Mouse (Mus musculus) heart, adult 18-20 months (tissue): ENCODE results near the gene Gm12184. TPM values are rescaled to one million over a fixed set of nuclear protein-coding genes. Genes with fewer than 3 reads are reported as not detected.
"Not testable (repeated sequence)": the region's sequence is repeated elsewhere in the genome, so short reads cannot be mapped to it uniquely, and the experiment has no call there.

Experiments used
- DNase-seq, 2 experiments: peaks; one replicate each; pipeline ENCODE4 v3.0.0; 2021 to 2022; ENCODE audit warnings: mixed read lengths in 1 of 2
- total RNA-seq, 2 experiments: library from RNA; stranded (reverse); gene quantifications; 2 replicates each; pipeline ENCODE4 v1.2.3; 2021

Gene Gm12184
- total RNA-seq, 2 experiments from 2014 or later = 2.4 to 2.8 TPM

DNA sequence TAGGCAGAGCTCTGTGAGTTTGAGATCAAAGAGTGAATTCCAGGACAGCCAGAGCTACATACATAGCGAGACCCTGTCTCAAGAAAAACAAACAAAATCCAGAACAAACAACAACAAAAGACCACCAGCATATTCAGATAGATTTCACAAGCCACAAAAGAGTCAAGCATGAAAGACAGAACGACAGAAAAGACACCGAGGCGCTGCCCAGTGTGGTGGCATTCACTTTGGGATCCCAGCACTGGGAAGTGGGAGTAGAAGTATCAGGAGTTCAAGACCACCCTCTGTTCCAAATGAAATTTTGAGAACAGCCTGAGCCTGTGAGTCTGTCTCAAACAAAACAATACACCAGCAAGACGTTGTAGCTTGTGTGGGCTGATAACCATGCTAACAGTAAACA lies 20.4 kb upstream of the Gm12184 start:
- DNase-seq = no peak

DNA sequence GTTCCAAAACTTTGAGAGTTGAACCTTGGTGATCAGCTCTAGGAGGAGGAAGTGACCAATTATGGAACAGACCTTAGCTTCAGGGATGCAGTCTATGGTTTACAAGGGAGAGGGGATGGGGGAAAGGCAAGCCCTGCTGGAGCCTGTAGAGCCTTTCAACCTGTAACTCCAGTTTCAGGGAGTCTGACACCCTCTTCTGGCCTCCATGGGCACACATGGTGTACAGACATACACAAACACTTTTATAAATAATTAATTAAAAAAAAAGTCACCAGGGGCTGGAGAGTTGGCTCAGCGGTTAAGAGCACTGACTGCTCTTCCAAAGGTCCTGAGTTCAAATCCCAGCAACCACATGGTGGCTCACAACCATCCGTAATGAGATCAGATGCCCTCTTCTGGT lies 19.9 kb upstream of the Gm12184 start:
- DNase-seq = not testable (repeated sequence)

DNA sequence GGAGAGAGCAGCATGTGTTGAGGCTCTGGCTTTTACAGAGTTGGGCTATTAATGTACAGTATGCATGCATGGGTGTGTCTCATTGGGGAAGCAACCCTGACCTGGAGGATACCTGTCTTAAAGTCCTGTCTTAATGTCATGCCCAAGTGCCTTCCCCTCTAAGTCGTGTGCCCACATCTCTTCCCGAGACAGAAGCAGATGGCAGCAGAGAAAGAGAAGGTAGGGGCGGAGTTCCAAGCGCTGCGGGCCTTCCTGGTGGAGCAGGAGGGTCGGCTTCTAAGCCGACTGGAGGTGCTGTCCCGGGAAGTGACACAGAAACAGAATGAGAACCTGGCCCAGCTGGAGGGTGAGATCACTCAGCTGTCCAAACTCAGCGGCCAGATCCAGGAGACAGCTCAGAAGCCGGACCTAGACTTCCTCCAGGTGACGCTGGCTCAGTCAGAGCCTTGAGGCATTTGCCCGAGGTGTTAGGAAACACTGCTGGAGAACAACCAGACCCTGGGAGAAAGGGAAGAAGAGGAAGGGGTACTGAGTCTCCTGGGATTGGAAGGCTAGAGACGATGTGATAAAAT lies 18.9 kb upstream of the Gm12184 start:
- DNase-seq = no peak

DNA sequence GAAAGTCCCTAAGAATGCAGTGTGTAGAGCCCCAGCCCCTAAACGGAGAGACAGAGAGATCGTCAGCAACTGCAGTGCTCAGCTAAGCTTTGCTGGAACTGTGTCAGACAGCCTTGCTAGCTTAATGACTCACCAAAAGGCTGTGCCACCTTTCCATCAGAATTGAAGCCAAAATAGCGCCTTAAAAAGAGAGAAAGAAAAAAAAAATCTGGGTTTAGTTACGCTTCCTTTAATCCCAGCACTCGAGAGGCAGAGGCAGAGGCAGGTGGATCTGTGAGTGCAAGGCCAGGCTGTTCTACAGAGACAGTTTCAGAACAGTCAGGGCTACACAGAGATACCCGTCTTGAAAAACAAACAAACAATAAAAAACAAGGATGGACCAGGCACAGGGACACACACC lies 17.9 kb upstream of the Gm12184 start:
- DNase-seq = no peak

DNA sequence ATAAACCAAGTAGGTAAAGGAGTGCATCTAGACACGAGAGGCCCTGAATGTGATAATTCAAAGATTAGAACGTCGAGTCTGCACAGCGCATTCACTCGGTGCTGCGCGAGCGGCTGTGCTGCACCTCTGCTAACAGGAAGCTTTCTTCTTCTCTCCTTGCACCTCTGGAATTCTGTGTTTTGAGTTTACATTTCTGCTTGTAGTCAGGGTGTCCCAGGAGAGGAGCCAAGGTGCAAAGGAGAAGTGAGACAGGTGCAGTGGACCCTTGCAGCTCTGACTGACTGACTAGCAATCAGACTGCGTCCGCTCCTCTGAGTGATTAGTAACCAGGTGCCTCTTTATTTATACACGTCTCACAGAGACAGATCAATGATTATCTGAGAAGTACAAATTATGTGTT lies 16.7 kb upstream of the Gm12184 start:
- no peak for DNase-seq

DNA sequence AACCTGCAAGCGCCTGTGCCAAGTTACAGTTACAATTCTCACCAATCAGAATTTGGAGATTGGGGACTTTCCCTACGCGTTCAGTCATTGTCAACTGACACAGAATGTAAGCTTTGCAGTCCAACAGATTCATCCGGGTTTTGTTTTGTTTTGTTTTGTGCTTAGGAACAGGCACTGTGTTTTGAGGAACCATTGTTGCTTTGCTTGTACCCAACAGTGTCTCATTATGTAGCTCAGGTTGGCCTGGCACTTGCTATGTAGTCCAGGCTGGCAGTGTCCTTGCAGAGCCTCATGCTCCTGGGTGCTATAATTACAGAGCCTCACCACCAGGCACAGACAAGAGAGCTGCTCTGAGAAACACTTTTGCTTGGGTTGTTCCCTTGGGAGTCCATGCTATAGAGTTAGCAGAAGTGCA lies 15.9 kb upstream of the Gm12184 start:
- no peak for DNase-seq

DNA sequence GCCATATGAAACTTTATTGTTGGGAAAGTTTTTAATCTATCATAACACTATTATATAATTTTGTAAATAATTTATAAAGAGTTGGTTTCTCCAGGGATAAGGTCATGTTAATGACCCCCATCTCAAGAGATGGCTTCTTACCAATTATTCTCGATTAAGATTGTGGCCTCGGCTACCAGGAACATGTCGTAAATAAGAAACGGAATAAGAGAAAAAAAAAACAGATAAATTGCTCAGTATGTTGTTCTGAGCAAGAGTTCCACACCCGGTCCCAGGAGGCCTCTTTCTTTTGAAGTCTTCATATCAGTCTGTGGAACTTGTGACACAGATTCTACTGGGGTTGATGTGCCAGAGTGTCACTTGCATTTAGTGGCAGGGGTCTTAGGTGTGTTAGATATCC lies 14.8 kb upstream of the Gm12184 start:
- no peak for DNase-seq

DNA sequence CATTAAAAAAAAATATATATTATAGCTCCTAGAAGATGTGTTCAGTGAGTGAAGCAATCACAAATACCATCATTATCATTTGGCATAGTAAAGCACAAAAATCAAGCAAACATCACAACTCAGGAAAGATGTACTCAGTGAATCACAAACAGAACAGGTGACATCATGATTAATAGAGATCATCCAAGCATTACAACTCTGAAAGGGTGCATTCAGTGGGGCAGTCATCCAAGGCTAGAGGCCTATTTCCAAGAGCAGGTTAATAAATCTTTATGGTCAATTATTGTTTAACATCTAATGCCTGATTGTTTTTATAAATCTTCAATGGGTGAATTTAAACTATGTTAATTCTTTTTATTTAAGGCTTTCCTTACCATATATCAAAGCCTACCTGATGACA lies 14.3 kb upstream of the Gm12184 start:
- no peak for DNase-seq

DNA sequence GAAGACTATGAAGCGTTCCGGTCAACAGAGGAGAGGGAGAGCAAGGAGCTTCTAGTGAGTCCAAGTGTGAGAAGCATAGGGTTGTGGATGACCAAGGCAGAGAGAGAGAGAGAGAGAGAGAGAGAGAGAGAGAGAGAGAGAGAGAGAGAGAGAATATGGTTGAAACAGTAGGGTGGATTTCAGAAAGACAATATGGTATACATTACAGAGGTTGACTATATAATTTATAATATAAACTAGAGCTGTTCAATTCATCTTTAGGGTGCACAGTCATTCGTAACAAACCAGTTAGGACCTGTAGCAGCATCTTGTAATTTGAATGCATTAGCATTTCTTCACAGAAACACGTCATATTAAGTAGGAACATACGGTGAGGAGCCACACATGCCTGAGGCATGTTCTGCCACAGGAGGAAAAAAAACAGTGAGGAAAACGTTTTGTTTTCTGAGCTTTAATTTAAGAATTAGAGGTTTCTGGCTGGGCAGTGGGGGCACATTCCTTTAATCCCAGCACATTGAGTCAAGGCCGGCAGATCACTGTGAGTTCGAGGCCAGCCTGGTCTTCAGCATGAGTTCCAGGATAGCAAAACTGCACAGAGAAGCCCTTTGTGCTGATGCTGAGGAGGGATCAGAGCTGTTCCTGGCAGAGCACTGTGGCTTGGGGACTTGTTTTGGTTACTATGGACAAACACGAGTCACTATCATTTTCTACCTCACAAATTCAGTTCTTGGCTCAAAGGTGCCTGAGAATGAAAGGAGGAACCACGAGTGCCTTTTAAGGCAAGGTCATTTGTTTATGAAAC lies 12.6 kb upstream of the Gm12184 start:
- DNase-seq = no peak

DNA sequence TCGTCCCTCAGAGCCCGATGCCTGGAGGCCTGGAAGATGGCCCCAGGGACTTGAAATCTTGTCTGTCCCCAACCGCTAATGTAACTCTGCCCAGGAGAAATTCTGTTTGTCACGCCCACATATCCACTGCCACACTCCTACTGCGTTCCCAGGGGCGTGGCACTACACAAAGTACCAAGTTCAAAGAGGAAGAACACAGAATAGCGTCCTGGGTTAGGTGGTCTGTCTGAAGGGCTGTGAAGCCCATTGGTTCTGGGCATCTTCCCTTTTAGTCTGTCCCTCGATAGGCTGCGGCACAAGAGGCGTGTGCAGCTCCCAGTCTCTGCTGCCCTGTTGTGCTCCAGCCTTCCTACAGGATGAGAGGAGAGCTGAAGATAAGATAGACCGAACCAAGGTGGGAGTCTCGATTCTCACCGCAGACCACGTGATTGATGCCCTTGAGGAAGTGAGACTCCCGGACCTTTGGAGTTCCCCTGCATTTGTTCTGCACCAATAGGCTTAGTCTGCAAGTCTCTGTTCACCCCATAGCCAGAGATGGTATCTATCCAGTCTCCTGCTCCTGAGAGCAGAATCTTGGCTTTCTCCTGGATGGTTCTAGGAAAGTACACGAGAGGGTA lies 11.8 kb upstream of the Gm12184 start:
- peak in 1 of 2 experiments; percentile 53 for DNase-seq

DNA sequence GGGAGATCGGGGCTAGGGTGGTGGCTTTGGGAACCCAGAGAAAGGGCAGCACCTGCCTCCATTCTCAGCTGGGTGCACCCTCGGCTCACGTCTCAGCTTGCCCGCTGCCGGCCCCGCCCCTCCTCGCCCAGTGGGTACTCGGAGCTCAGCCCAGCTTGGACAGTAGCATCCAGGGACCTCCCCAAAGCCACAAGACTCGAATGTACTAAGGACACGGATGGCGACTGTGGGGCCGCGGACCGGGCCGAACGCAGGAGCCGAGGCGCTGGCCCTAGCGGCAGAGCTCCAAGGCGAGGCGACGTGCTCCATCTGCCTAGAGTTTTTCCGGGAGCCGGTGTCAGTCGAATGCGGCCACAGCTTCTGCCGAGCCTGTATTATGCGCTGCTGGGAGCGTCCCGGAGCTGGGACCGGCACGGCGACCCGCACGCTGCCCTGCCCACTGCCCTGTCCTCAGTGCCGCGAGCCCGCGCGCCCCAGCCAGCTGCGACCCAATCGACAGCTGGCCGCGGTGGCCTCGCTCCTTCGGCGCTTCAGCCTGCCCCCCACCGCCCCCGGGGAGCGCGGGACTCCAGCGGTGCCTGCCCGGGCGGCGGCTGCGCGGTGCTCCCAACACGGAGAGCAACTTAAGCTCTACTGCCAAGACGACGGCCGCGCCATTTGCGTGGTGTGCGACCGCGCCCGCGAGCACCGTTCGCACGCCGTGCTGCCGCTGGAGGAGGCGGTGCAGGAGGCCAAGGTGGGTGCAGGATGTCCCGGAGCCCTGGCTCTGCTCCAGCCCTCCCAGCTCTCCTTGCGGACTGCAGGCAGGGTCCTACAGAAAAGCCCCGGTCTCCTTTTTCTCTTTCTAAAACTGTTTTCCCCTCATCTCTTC lies 11.1 kb upstream of the Gm12184 start:
- peak; percentile 83 to 84 for DNase-seq

DNA sequence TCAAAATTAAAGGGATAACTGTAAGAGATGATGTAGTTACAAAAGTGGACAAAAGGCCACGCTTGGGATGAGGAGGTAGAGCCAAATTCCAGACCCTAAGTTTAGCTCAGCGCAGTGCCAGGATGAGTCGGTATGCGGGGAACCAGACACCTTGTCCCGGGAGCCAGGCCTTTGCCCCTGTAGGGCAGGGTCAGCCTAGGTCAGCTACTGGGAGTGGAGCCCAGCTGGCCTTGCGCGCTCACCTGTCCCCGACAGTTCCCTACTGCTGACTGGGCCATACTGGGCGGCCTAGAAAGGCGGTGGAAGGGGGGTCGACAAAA lies 10.5 kb upstream of the Gm12184 start:
- DNase-seq = no peak

DNA sequence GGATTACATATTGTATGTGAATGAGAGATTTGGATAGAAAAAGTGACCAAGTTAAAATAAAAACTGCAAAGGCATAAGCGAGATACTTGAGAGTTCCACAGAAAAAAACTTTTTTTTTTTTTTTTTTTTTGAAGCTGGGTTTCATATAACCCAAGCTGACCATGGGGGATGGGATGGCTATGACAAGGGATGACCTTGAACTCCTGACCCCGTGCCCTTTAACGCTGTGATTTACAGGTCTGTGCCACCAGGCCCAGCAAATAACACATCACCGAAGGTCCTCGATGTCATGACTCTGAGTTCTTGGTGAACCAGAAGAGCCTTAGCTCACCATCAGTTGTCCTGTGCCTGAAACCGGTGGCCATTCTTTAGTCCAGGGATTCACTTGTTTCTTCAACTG lies 9.5 kb upstream of the Gm12184 start:
- no peak for DNase-seq

DNA sequence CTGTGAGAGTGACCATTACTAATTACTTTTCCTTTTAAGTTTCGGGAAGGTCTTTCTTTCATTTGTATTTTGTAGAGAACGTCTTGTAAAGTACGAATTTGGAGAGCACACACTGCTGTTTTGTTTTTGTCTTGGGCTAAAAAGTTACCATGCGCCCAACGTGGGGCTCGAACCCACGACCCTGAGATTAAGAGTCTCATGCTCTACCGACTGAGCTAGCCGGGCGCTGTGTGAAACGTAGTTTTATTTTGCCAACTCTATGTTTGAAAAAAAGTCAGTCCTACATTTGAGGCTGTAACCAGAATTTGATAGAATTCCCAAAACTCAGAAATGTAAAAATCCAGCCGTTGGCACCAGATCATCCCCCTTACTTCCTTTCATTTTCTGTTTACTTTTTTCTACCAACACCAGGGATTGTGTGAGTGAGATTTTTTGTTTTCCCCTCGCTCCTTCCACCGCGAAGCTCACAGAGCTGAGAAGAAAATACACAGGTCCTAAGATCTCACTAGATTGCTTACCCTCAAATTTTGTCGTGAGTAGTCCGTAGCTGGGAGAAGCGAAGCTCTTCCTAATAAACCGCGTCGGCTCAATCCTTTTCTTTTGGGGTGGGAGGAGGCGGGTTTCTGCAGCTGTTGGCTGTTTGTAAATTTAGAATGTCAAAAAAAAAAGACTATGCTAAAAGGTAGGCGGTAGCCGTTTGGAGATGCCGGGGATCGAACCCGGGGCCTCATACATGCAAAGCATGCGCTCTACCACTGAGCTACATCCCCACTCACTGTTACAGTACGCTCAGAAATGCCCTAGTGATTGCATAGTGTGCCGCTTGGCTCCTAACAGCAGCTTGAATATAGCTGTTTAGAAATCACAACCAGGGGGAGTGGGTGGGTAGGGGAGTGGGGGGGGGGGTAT lies 7.5 kb upstream of the Gm12184 start:
- DNase-seq = peak; percentile 92 to 97

DNA sequence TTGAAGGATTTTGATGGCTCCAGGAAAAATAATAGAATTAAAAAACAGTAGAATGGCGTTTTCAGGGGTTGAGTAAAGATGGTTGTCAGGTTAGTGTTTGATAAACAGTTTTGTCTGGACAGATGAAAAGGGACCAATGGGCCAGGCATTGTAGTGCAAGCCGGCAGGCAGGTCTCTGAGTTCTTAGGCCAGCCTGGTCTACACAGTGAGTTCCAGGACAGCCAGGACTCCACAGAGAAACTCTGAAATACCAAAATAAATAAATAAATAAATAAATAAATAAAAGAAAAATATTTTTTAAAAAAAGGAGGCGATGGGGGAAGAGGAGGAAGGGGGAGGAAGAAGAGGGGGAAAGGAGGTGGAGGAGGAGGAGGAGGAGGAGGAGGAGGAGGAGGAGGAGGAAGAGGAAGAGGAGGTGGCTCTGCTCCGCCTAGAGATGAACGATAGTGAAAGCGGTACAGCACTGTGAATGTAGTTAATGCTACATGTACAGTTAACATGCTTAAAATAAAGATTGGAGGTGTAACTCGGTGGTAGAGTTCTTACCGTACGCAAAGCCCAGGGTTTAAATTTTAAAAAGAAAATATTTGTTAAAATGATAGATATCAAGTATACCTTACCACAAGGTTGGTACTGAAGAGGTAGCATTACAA lies 6.7 kb upstream of the Gm12184 start:
- DNase-seq = no peak

DNA sequence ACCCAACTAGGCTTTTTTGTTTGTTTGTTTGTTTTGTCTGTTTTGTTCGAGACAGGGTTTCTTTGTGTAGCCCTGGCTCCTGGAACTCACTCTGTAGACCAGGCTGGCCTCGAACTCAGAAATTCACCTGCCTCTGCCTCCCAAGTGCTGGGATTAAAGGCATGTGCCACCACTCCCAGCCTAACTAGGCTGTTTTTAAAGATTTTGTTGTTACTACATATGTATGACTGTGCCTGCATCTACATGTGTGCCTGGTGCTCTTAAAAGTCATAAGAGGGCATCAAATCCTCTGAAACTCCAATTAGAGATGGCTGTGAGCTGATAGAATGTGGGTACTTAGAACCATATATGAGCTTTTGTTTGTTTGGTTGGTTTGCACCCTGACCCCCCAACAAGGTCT lies 4.8 kb upstream of the Gm12184 start:
- DNase-seq = no peak

DNA sequence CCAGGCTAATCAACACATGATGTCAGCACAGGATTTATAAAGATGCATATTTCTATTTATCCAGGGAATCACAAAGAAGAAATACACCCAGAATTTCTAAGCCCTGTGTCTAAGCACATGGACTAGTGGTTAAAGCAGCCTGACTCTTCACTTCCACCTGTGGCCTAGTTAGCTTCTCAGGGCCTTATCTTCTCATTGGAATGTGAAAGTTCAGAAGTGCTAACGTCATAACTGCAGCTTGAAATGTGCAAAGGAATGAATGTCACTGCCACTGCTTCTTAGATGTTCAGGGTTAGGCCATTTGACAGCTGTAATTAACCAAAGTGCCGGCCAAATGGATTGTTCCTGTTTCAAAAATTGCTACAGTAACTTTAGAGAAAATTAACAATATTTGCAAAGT lies 3.8 kb upstream of the Gm12184 start:
- DNase-seq = no peak

DNA sequence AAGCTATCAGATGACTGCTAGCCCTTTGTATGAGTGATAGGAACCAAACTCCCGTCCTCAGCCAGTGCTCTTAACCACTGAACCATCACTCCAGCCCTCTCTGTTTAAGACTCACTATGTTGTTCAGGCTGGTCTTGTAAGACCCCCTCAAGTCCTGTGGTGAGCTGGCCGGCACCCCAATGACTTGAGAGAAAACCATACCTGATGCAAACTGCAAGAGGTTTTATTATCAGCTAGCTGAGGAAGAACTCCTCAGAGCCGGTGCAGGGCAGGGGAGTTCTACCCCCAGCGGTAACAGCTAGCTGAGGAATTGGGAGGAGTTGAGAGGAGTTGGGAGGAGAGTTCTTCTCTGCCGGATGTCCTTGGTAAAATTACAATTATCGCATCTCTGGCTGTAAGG lies 1.5 kb upstream of the Gm12184 start:
- no peak for DNase-seq

DNA sequence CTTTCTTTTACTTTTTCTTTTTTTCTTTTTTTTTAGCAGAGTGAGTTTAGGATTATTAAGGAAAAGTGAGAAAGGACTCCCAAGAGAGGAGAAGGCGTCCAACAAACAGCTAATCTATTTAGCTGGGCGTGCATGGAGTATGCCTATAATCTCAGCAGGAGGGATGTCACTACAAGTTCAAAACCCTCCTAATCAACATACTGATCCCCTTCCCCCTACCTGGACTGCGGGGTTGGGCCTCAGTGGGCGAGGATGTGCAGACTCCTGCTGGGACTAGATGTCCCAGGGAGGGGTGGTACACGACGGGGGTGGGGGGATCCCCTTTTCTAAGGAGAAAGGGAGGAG lies 269 bp upstream of the Gm12184 start:
- DNase-seq = no peak

DNA sequence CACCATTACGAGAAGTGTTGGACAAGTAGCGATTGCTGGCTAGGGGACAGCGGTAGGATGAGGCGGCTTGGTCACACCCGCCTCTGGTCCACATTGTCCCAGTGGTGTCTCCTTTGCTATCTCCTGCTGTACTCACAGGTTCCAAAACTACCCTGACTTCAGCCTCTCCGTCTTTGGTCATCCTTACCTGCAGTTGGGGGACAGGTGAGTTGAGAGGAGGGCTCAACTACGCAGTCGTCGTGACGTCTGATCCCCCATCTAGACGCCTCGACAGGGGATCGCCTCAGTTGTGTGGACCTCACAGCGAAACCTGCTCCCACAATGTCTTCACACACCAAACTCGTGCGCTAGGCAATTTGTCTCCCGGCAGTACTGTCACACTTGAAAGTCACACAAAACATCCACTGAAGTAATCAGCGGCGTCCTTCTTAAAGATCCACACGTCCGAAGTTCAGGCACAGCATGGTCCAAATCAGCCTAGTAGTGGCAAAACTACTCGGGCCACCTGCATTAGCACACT lies 2.1 kb downstream of the Gm12184 start:
- DNase-seq = peak in 1 of 2 experiments; percentile 46

DNA sequence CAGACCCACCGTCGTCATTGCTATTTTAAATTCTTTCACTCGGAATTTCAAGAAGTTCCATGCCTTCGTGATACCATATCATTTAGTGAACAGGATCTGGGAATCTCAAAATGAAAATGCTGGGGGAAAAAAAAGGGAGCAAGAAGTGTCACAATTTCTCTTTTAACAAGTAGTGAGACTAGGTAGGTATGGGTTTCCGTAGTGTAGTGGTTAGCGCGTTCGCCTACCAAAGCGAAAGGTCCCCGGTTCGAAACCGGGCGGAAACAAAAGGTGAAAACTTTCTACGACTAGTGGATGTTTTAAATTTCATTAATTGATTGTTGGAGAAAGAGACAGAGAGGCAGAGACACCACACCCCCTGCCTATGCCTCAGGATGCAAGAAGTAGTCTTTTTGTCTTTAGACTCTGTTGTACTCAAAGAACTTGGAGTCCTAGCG lies 2.9 kb downstream of the Gm12184 start:
- DNase-seq = peak; percentile 66 to 85
